Mouse (Mus musculus) adipocyte (in vitro differentiated cells): Measurements from ENCODE around the gene Etnk2.

Experiments used
- DNase-seq: peaks from one replicate; pipeline ENCODE4 v3.0.0-alpha.2; 2016; ENCODE audit warnings: low spot score

Etnk2 gene

DNA sequence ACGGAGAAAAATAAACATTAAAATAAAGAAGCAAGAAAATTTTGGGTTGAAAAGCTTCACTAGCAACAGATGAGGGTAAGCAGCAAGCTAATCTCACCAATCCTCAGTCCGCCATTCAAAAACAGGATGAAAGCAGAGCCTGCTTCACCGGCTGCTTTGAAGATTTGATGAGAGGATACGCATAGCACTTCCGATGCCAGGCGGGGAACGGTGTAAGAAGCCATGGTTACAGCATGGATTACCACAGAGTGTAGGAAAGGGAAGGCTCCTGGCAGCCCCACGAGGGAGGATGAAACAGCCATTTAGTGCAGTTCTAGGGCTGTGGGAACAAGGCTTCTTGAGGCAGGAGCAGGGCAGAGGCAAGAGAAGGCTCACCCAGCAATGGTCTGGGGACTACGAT is 11.6 kb upstream of the Etnk2 start:
- no peak for DNase-seq

DNA sequence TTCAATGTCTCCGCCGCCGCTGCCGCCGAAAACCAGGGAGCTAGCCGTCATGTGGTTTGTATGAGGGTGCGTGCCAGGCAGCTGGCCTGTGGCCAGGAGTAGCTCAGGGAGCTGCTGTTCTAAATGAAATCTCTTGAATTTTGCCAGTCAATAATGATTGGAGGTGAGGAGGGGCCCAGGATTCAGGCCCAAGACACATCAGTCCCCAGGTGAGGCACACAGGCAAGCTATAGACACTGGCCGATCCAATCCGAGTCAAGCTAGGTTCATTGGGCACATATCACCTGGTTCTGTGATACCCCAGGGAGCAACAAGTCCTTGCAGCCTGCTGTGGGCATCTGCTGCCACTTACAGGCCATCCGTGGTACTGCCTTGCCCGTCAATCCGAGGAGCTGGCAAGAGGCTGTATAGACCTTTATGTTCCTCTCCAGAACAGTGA is 10.0 kb upstream of the Etnk2 start:
- DNase-seq = peak; percentile 54

DNA sequence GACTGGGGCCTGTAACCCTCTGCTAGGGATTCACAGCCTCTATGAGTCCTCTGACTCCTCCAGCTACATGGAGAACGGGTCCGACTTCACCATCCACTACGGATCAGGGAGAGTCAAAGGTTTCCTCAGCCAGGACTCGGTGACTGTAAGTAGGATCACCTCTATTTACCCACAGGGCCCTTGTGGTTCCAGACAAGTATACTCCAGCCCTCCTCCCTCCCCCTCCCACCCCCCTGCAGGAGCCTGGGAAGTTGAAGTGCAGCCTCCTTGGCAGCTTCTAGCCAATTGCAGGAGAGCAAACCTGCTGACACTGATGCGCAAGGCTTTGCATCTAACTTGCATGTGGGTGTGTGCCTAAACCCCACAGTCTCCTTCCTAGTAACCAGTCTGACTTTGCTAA is 7.9 kb upstream of the Etnk2 start:
- DNase-seq = no peak

DNA sequence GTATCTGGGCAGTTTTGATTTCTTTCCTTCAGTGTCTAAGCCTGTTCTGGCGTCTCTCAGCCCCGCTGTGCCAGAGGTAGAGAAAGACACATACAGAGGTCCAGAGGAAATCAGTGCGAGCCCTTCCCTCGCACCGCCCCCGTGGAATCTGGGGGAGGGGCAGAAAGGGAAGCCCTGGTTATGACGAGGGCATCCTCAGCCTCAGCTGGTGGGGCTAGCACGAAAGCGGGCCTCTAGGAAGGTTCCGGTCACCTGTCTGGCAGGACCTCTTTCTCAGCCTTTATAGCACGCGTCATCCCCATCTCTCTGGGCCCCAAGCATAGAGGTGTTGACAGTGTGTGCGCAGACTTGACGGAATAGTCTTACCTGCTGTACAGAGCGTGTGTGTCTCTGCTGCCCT is 7.5 kb upstream of the Etnk2 start:
- no peak for DNase-seq

DNA sequence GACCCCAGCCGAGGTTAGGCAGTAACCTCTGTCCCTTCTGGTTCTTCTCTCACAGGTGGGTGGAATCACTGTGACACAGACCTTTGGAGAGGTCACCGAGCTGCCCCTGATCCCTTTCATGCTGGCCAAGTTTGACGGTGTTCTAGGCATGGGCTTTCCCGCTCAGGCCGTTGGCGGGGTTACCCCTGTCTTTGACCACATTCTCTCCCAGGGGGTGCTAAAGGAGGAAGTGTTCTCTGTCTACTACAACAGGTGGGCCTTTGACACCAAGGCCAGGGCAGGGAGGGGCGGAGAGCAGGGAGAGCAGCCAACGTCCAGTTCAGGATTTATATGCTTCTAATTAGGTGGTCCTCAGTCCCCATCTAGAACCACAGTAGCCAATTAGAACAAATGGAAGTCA is 7.0 kb upstream of the Etnk2 start:
- DNase-seq = no peak

DNA sequence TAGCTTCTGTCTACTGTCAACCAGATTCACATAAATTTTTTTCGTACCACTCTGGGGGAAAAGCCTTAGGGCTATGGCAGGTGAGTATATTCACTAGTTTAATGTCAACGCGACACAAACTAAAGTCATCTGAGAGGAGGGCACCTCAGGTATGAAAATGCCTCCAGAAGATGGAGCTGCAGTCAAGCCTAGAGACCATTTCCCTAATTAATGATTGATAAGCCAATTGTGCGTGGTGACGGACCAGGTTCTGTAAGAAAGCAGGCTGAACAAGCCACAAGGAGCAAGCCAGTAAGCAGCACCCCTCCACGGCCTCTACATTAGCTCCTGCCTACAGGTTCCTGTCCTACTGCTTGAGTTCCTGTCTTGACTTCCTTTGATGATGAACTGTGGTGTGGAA is 2.4 kb upstream of the Etnk2 start:
- no peak for DNase-seq

DNA sequence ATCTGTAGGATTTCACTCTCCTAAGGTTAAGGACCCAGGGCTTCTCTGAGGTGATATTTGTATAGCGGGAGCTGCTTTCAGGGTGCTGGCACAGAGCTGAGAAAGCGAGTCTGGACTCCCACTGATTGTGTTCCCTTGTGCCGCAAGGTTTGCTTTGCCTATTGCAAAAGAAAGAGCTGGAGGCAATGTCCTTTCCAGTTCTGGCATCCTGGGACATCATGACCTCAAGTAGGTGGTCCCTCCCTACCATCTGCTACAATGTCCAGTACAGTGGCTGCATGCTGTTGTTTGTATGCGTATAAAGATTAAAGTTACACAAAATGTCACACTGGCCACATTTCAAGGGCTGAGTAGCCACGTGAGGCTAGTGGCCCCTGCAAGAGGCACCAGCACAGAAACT is 1.3 kb upstream of the Etnk2 start:
- DNase-seq = no peak

DNA sequence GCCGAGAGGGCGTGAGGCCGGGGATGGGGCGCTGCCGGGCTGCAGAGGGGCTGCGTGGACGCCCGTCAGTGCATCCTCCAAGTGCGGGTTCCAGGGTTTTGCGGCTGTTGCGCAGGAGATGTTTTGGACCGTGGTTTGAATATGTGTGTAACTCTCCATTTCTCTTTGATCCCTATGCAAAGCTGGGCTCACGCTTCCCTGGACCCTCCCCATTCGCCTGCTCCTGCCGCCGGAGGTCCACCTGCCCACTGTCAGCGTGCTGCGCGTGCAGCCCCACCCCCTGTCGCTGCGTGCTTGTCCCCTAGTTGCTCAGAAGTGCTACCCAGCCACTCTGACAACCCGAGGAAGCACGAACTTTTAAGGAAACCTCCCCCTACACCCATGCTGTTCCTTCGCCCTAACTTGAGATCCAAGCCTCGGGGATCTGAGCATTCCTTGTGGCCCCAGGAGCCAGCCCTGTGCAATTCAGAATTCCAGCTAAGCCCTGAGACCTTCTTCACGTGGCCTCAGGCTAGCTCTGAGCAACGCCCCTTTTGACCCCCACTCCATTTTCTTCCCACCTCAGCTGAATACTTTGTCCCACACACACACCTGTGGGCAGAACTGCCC is 754 bp downstream of the Etnk2 start:
- no peak for DNase-seq

DNA sequence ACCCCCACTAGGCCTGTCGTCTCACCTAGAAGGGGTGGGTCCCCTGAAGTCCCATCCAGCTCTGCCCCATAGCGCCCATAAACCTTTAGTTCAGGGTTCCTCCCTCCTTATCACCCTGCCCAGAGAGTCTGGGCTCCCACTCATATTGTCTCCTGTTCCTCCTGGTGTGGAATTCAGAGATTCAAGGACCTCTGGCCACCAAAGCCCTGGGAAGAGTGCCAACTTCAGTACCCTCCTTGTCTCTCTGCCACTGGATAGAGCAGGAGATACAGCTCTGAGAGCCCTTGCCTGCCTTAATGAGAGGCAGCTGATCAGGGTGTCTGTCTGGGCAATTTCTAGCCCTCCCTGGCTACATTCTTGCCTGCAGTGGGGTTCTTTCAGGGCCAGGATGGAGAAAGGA is 1.5 kb downstream of the Etnk2 start:
- DNase-seq = peak; percentile 18

DNA sequence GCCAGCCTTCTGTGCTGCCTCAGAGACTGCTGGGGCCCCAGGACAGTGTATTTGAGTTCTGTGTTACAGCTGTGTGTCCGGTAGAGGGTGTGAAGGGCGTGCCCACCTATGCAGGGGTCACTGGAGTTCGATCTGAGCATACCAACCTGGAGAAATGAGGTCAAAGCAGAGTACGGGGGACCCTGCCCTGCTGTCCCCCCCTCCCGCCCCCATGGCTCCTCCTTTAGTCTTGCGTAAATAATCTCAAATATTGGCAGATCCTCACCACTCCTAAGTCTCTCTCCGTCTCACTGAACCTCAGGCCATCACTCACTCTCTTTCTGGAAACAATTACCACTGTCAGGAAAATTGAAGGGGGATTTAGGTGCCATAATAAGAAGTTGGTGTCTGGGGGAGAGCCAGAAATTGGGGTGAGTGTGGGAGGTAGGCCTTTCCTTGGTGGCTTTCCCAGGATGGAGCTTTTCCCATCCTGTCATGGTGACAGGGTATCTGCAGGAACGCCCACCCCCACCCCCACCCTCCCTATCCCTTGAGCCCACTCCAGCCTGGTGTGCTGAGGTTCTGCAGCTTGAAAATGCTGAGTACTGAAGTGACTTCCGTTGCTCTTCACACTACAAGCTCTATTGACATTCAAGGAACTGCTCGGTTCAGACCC is 3.7 kb downstream of the Etnk2 start:
- no peak for DNase-seq

DNA sequence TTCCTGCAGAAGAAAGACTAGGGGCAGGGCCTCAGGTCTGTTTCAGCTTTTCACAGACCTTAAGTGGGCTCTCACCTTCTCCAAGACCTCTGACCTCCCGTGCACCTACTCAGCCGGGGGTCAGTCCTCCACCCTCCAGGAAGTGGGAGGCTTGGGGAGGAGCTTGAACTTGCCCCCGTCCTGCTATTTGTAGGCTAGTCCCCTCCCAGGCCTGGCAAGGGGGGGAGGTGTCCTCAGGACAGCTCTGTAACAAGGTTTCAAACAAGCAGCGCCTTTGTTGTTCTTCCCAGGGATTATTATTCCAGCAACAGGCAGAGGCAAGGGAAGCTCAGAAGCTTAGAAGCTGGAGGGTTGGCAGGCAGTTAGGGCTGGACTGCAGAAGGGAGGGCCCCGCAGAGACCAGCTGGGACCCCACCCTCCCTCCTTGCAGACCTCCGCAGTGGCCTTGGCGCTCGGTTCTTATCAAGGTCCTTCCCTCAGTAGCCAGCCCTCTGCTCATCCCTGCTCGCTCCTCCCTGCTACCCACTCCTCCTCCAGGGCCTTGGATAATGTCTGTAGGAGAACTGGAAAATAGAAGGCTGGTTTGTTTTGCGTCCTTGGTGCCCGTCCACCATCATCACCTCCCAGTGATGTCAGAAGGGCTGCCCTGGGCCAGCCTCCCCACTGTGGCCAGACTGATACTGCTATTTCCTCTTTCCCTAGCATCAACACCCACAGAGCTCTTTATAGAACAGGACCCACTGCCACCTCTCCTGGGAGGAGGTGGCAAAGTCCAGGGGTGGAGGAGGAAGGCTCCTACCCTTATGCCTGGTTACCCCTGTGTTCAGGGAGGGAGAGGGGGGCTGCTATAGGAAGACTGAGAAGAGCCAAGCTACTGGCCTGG is 4.5 kb downstream of the Etnk2 start:
- DNase-seq = no peak

DNA sequence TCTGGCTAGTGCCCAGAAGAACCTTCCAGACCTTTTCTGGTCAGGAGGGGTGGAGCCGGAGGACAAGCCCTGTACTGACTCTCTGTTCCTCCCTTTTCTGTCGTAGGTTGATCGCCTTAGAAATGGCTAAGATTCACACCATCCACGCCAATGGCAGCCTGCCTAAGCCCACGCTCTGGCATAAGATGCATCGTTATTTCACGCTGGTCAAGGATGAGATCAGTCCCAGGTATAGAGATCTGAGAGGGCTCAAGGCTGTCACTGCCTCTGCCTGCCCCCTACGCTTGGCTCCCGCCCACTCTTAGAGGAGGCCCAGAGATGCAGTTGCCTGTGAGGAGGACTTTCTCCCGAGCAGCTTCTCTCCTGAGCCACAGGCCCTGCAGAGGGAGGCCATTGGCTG is 5.3 kb downstream of the Etnk2 start:
- DNase-seq = no peak

DNA sequence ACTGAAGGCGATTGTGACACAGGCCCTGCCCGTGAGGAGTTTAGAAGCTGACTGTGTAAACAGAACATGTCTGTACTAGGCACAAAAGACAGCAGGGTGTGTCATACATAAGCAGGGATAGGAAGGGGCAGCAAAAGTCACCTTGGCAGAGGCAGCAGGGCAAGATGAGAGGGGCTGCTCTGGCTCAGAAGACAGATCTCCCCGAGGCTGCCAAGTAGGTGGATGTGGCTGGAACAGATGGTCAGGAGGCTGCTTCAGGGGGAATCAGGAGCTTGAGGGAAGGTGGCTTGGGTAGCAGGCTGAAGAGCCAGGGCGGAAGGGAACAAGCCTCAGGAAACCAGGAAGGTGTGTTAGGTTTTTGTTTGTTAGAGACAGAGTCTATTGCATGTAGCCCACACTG is 7.0 kb downstream of the Etnk2 start:
- no peak for DNase-seq

DNA sequence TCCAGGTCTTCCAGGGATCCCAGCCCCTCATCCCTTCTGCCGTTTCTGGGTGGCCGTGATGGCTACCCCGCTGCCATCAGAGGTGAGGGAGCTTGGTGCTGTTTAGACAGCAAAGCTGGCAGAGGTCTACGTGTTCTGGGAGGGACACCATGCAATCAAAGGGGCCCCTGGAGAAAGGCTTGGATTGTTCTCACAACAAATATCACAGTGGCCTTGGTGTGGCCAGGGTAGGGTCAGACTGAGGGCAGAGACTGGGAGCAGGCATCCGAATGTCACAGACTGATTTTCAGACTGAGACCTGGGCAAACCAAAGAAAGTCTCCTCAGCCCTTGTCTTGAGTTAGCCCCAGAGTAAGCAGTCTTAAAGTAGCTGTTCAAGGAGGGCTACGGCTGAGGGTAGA is 8.1 kb downstream of the Etnk2 start:
- no peak for DNase-seq

DNA sequence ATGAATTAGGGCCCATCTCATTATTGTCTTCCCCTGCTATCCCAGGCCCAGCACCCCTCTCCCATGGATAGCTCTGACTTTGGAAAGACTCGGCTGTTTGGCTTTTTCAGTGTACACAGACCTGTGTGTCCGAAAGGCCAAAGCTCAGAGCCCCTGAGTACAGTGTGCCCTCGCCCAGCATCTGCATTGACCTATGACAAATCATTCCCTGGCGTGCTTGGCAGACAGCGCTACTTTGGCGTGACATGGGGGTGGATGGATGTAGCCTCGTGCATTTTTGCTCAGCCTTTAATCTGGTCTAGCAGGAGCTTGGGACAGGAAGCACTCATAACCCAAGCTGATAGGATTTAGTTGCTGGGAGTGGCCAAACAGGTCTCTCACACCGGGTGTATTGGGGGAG is 8.7 kb downstream of the Etnk2 start:
- DNase-seq = no peak

DNA sequence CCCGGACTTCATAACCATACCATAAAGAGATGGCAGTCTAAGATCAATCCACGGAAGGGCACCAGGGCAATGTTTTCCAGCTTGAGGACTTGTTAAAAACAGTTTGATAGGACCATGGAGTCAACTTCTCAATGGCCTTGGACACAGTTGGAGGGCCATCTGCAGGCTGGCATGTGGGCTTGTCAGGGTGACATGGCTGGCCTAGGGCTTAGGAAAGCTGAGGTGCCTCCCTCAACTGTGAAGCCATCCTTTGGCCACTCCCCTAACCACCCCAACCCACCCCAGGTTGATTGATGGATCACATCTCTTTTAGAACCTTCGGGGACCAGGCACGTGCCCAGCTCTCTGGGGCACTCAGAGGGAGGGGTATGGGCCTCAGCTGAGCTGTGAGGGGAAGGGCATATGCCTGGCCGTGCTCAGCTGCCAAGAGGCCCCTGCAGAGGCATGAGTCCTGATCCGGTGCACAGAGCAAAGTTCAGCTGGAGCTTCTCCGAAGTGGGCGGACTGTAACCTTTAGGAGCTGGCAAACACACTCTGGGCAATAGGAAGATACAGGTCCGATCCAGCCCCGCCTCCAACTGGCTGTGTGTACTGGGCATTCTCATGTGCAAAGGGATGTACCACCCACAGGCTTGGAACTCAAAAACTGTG is 12.4 kb downstream of the Etnk2 start:
- peak; percentile 45 for DNase-seq

DNA sequence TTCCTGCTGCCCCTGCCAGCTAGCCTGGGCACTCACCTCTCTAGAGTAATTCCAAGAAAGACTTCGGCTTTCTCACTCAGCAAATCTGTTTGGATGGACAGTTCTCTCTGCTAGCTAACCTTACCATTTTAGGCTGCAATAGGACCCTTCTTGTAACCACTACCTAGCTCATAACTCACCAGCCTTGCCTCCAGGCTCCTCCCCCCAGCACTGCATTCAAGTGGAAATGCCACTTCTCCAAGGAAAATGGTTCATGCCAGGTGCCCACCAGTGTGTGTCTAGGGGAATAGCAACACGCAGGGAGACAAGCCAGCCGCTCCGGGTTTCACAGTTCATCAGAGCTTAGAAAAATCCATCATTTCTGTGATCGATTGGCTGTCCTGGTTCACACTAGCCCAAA is 14.2 kb downstream of the Etnk2 start:
- no peak for DNase-seq

DNA sequence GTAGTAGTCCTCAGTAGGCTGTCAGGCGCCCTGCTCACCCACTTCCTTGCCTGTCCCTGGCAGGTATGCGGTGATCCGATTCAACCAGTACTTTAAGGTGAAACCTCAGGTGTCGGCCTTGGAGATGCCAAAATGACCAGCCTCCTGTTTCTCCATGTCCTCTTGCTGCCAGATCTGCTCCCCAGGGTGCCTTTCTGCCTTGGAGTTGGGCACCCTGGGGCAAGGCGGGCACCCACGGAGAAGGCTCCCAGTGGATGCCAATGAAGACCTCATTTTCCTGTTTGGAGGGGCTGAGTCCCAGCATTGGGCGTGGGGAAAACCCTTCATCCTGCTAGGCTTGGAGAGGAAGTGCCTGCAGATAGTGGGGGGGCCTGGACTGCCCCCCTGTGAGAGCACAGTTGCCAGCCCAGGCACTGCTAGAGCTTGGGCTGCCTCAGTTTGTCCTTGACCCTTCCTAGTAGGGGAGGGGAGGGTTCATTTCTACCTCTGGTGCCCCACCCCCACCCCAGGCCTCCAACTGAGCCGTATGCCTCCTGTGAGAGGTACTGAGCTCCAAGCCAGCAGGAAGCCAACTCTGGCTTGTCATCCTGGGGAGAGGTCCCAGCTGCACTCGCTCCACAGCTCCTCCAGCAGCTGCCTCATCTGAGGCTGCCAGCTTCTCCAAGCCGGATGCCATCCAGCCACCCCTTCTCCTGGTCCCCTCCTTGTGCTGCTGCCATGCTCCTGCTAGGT is 16.0 kb downstream of the Etnk2 start:
- DNase-seq = no peak

DNA sequence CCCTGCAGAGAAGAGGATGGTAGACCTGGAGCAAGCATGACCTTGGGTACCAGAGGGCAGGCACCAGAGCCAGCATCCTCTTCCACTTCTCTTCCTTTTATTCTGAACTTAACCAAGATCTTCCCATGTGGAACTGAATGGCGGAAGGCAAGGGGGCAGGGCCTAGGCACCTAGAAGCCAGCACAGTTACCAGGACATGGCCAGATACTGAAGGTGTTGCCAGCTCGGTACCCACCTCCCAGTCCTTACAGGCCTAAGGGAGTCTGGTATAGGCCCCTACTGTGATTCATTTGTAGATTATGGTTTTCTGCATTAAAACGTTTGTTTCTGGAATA is 16.6 kb downstream of the Etnk2 start:
- DNase-seq = no peak

DNA sequence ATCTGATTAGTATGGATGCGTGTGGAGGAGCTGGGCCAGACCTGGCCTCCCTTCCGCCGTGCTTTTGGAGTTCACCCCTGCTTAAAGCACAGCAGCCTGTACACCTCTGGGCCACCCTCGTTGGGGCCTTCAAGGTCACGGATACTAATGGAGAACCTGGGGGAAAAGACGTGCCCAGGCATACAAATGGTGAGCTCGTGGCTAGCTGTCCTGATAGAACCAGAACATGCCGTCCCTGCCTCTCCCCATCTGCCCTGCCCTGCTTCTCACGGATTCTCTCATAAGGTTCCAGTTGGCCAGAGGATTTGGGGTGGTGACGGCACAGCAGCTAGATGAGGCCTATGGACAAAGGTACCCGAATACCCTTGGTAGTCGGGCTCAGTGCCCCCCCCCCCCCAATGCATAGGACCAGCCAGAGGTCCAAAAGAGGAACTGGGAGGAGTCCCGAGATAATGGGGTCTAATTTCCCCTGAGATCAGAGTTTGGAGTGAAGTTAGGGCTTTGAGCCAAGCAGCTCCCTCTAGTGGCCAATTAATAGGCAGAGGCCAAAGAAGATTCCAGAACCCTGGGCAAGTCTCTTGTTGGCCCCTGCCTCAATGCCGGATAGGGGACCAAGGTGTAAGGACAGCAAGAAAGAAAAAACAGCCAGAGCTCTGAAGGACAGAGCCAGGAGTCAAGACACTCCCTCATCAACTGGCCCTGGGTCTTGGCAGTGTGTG is 17.1 kb downstream of the Etnk2 start:
- peak; percentile 41 for DNase-seq

DNA sequence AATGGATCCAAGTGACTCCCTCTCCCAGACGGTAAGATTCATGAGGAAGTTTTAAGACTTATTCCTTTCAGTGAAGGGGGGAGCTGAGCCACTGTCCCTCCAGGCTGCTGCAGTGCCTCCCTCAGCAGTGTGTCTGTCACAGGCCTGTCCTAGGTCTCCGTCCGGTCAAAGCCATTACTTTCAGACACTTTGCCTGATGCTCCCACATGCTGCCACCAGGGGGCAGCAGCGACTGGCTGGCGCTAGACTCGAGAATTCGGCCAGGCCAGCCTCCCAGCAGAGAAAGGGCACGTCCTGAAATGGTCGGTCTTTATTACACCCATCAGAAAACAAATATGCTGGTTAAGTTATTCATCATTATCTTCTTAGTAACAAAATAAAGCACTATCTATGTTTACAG is 18.6 kb downstream of the Etnk2 start:
- DNase-seq = peak; percentile 76
